Mouse (Mus musculus): ENCODE data around the gene E130308A19Rik. TPM values are rescaled to one million over a fixed set of nuclear protein-coding genes. Genes with fewer than 3 reads are reported as not detected.

E130308A19Rik gene
- polyA plus RNA-seq, 1 experiment from 2014 or later = 14.9 TPM

DNA sequence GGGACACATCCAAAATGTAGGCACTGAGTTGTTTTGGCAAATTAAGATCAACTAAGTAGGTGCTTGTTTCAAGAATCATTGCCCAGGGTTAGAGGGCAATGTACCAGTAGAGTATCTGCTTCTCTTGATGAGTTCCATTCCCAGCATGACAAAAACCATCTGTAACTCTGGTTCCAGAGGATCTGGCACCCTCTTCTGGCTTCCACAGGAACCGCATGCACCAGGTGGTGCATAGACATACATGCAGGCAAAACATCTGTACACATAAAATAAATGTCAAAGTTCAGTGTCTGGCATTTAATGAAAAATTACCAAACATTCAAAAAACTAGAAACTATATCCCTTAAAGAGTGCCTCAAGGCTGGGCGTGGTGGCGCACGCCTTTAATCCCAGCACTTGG, 113.3 kb downstream of the E130308A19Rik start:
- Histone ChIP-seq H3K4me3 (ENCODE audit: low read depth, low read length) (no peak overlapping the region), H3K9me3 (ENCODE audit: control insufficient read depth, low read length) (no peaks in the 10 kb centered on the region), H3K27me3 (replicated peaks; ENCODE audit: control insufficient read depth, insufficient read depth, low read length) (no peaks in the 10 kb centered on the region), H3K36me3 (ENCODE audit: control insufficient read depth, insufficient read depth, low read length) (no peaks in the 10 kb centered on the region), H3K9ac (ENCODE audit: low read depth, low read length) (no peak overlapping the region), H3K27ac (replicated peaks; ENCODE audit: low read depth, low read length) (no peak overlapping the region), H3K4me1 (ENCODE audit: control insufficient read depth, insufficient read depth, low read length) (no peaks in the 10 kb centered on the region), H3K4me2 (ENCODE audit: low read depth, low read length) (no peak overlapping the region)
- no peak for DNase-seq (ENCODE audit: low spot score)
- WGBS = 97% methylated on average over 4 of the region's 4 CpGs
- ATAC-seq (ENCODE audit: low read depth) = no peak

DNA sequence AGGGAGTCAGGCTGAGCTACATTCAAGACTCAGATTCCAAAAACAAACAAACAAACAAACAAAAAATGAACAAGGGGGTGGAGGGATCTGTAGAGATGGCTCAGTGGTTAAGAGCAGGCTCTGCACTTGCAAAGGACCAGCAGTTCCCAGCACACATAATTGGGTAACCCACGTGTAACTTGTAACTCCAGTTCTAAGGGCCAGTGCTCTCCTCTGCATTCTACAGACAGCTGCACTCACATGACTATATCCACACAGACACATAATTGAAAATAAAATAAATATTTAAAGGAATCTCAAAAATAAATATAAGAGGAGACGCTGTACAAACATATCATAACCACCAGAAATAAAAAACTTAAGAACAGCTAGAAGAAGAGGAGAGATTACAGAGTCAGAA, 113.9 kb downstream of the E130308A19Rik start:
- H3K4me2 ChIP-seq (ENCODE audit: low read depth, low read length) = no peak overlapping the region
- no peaks in the 10 kb centered on the region for H3K9me3 ChIP-seq (ENCODE audit: control insufficient read depth, low read length)
- no peak overlapping the region for H3K27ac ChIP-seq (replicated peaks; ENCODE audit: low read depth, low read length)
- ATAC-seq (ENCODE audit: low read depth) = no peak
- H3K9ac ChIP-seq (ENCODE audit: low read depth, low read length) = no peak overlapping the region
- no peaks in the 10 kb centered on the region for H3K4me1 ChIP-seq (ENCODE audit: control insufficient read depth, insufficient read depth, low read length)
- no peaks in the 10 kb centered on the region for H3K36me3 ChIP-seq (ENCODE audit: control insufficient read depth, insufficient read depth, low read length)
- no peaks in the 10 kb centered on the region for H3K27me3 ChIP-seq (replicated peaks; ENCODE audit: control insufficient read depth, insufficient read depth, low read length)
- no peak overlapping the region for H3K4me3 ChIP-seq (ENCODE audit: low read depth, low read length)
- no peak for DNase-seq (ENCODE audit: low spot score)
- WGBS = 77% methylated on average over 2 of the region's 2 CpGs

DNA sequence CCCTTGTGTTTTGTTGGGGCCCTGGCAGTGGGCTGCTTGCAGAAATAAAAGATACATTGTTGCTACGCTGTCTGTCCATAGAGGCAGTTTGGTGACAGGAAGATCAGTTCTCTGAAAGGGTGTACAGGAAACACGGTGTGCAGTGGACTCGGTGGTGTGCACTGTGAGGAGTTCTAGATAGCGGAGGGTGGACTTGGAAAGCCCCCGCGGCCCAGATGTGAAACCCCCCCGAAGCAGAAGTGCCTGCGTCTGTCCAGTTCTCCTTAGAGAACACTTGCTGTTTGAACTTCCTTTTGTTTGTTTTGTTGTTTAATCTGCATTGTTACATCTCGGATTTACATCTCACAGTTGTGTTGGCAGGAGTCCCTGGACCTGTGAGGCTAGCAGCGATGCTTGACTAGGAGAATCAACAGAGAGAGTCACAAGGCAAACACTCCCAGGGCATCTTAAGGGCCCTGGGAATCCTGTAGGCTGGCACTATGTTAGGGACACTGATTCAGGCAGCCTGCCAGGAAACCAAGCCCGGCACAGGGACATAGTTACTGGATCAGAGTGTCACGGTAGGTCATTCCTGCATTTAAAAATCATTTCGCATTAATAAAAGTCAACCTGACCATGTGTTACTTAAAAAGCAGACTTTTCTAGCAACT, 127.6 kb downstream of the E130308A19Rik start:
- Histone ChIP-seq H3K9me3 (ENCODE audit: control insufficient read depth, low read length) (no peaks in the 10 kb centered on the region), H3K4me3 (ENCODE audit: low read depth, low read length) (no peak overlapping the region), H3K4me2 (ENCODE audit: low read depth, low read length) (no peak overlapping the region), H3K4me1 (ENCODE audit: control insufficient read depth, insufficient read depth, low read length) (peaks cover 7% of the 10 kb centered on the region), H3K27me3 (replicated peaks; ENCODE audit: control insufficient read depth, insufficient read depth, low read length) (no peaks in the 10 kb centered on the region), H3K36me3 (ENCODE audit: control insufficient read depth, insufficient read depth, low read length) (0 out of 2 replicates have a peak, but pooled peaks cover 9% of the 10 kb centered on the region), H3K27ac (replicated peaks; ENCODE audit: low read depth, low read length) (no peak overlapping the region), H3K9ac (ENCODE audit: low read depth, low read length) (no peak overlapping the region)
- 66% methylated on average over 13 of the region's 13 CpGs for WGBS
- ATAC-seq (ENCODE audit: low read depth) (no peak), DNase-seq (ENCODE audit: low spot score) (no peak)

DNA sequence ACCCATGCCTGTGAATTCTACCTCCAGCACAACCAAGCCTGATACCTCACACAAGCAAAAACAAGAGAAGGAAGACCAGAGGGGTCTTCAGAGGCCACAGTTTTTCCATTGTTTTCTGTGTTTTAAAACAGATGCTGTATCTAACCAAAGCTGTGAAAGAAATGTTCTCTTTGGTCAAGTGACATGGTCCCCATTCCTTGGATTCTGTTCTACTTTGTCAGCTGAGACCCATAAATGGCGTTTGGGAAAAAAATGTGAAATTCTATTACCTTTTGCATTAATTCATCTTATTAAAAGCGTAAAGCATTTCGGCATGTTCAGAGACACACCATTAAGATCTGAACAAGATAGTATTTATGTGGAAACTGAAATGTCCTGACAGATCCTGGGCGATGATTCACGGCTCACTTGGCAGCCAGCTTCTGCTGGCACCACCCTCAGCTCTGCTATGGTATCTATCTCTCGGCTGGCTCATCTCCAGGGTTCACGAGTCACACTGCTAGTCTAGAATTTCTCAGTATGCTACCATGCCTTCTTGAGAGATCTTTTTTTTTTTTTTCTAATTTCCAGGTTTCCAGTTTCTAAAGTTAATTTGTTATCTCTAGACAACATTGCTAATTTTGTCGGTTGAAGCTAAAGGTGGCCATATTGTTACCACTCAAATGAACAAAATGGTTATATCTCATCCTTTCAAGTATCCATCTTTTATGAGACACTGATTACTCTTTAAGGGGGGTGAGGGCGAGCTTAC, 130.5 kb downstream of the E130308A19Rik start:
- peak; percentile 84 for DNase-seq (ENCODE audit: low spot score)
- no peaks in the 10 kb centered on the region for H3K27me3 ChIP-seq (replicated peaks; ENCODE audit: control insufficient read depth, insufficient read depth, low read length)
- H3K4me1 ChIP-seq (ENCODE audit: control insufficient read depth, insufficient read depth, low read length) = peaks cover 7% of the 10 kb centered on the region
- no peaks in the 10 kb centered on the region for H3K9me3 ChIP-seq (ENCODE audit: control insufficient read depth, low read length)
- no peak overlapping the region for H3K9ac ChIP-seq (ENCODE audit: low read depth, low read length)
- no peak overlapping the region for H3K4me3 ChIP-seq (ENCODE audit: low read depth, low read length)
- no peak for ATAC-seq (ENCODE audit: low read depth)
- H3K4me2 ChIP-seq (ENCODE audit: low read depth, low read length) = no peak overlapping the region
- no peak overlapping the region for H3K27ac ChIP-seq (replicated peaks; ENCODE audit: low read depth, low read length)
- H3K36me3 ChIP-seq (ENCODE audit: control insufficient read depth, insufficient read depth, low read length) = 0 out of 2 replicates have a peak, but pooled peaks cover 9% of the 10 kb centered on the region
- 76% methylated on average over 9 of the region's 9 CpGs for WGBS

DNA sequence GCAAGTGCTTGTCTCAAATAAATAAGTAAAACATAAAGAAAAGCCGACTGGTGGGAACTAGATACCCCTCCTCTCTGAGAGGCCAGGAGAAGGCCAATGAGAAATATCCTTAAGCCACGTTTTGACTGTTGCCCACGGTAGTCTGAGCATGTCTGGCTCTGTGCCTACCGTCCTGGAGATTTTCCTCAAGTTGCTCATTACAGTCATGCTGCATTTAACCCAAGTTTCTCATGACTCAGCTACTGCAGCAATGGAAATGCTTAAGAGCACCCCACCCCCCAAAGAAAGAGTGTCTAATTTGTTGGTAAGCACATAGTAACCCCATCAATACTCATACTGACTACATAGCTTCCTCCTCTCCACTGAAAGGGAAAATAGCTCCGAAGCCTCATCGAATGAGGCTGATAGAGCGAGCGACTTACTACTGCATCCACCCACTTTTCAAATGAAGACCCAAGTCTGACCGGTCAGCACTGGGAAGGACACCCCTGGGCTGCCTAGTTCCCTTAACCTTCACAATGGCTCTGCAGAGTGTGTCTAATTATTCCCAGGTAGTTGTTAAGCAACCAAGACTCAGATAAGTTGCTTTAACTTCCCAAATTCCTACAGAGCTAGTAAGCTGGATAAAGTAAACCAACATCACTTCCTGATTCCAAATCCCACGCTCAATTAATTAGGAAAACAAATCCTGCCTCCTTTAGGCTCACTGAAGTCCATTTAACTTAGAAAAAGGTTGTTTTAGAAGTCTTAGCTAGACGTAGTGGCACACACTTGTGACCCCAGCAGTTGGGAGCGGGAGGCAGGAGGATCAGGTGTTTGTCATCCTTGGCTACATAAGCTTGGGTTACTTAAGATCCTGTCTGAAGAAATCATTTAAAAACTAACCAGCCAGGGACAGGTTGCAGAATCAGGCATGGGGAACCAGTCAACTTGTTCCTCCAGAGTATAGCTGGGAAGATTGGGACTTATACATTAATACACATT, 131.7 kb downstream of the E130308A19Rik start:
- Histone ChIP-seq H3K4me2 (ENCODE audit: low read depth, low read length) (no peak overlapping the region), H3K27ac (replicated peaks; ENCODE audit: low read depth, low read length) (no peak overlapping the region), H3K4me3 (ENCODE audit: low read depth, low read length) (no peak overlapping the region), H3K9me3 (ENCODE audit: control insufficient read depth, low read length) (no peaks in the 10 kb centered on the region), H3K4me1 (ENCODE audit: control insufficient read depth, insufficient read depth, low read length) (peaks cover 7% of the 10 kb centered on the region), H3K36me3 (ENCODE audit: control insufficient read depth, insufficient read depth, low read length) (0 out of 2 replicates have a peak, but pooled peaks cover 2% of the 10 kb centered on the region), H3K9ac (ENCODE audit: low read depth, low read length) (no peak overlapping the region), H3K27me3 (replicated peaks; ENCODE audit: control insufficient read depth, insufficient read depth, low read length) (no peaks in the 10 kb centered on the region)
- DNase-seq (ENCODE audit: low spot score) (peak; percentile 48), ATAC-seq (ENCODE audit: low read depth) (no peak)
- 60% methylated on average over 12 of the region's 12 CpGs for WGBS

DNA sequence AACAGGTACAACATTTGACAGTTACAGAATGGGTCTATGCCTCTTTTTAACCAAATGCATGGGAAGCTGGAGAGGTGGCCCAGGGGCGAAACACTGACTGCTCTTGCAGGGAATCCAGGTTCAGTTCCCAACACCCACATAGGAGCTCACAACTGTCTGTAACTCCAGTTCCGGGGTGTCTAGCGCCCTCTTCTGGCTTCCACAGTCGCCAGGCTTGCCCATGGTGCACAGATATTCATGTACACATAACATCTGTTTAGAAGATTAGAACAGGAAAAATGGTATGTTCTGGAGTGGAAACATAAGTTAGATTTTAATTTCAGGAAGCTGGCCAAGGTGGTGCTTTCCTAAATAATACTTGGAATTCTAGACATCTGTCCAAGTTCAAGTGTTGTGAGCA, 134.0 kb downstream of the E130308A19Rik start:
- ATAC-seq (ENCODE audit: low read depth) (no peak), DNase-seq (ENCODE audit: low spot score) (no peak)
- Histone ChIP-seq H3K4me3 (ENCODE audit: low read depth, low read length) (no peak overlapping the region), H3K9me3 (ENCODE audit: control insufficient read depth, low read length) (no peaks in the 10 kb centered on the region), H3K27me3 (replicated peaks; ENCODE audit: control insufficient read depth, insufficient read depth, low read length) (no peaks in the 10 kb centered on the region), H3K36me3 (ENCODE audit: control insufficient read depth, insufficient read depth, low read length) (no peaks in the 10 kb centered on the region), H3K4me1 (ENCODE audit: control insufficient read depth, insufficient read depth, low read length) (peaks cover 8% of the 10 kb centered on the region), H3K9ac (ENCODE audit: low read depth, low read length) (no peak overlapping the region), H3K4me2 (ENCODE audit: low read depth, low read length) (no peak overlapping the region), H3K27ac (replicated peaks; ENCODE audit: low read depth, low read length) (no peak overlapping the region)
- 77% methylated on average over 4 of the region's 4 CpGs for WGBS

DNA sequence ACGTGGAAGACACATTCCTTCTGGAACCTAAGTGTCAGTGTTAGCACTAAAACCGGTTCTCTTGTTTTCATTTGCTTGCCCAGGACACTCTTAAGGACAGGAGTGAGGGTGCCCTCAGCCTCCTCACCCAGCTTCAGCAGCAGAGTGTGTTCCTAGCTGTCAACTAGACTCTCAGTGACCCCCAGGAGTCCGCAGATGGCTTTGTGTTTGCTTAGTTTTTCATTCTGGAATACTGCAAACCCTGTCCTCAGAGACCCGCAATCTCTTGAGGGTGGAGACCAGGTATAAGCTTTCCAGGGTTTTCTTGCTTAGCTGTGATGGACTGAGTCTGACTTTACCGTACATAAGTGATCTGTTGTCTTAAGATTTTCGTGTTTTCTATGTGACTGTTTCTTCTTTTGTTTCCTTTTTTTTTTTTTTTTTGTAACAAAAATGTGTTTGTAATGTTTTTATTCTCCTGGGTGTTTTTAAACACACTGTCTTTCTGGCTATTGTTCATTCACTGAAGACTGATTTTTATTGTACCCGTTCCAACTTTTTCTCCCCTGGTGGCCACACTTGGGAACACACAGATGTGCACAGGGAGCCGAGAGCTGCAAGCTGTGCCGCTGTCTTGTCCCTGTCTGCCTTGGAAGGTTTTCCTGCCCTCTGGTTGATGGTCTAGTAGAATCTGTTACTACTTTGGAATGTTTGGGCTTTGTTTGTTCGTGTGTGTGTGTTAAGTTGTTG, 134.8 kb downstream of the E130308A19Rik start:
- ATAC-seq (ENCODE audit: low read depth) (0 out of 2 replicates have a peak, but pooled peaks have one; percentile 6), DNase-seq (ENCODE audit: low spot score) (peak; percentile 64)
- Histone ChIP-seq H3K27ac (replicated peaks; ENCODE audit: low read depth, low read length) (peak overlapping the region; percentile 36; the same call in 1 of the 2 replicates), H3K9ac (ENCODE audit: low read depth, low read length) (no peak overlapping the region), H3K27me3 (replicated peaks; ENCODE audit: control insufficient read depth, insufficient read depth, low read length) (no peaks in the 10 kb centered on the region), H3K4me2 (ENCODE audit: low read depth, low read length) (no peak overlapping the region), H3K4me1 (ENCODE audit: control insufficient read depth, insufficient read depth, low read length) (peaks cover 15% of the 10 kb centered on the region), H3K9me3 (ENCODE audit: control insufficient read depth, low read length) (no peaks in the 10 kb centered on the region), H3K4me3 (ENCODE audit: low read depth, low read length) (no peak overlapping the region), H3K36me3 (ENCODE audit: control insufficient read depth, insufficient read depth, low read length) (no peaks in the 10 kb centered on the region)
- 32% methylated on average over 10 of the region's 10 CpGs for WGBS

DNA sequence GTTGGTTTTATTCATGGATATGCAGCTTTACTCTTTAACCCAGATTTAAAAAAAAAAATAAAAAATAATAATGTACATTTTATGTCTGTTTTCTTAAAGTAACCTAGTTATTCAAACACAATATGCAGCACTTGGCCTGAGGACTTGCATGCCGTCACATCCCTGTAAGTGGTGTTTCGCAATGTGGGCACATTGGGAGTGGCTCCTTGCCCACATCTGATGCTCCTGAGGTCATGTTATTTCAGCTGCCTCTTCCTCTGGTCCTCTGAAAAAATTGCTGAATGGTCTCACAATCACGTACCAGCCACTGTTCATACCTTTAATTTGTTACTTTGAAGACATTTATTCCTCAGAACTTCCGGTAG, 135.3 kb downstream of the E130308A19Rik start:
- Histone ChIP-seq H3K4me2 (ENCODE audit: low read depth, low read length) (no peak overlapping the region), H3K9ac (ENCODE audit: low read depth, low read length) (no peak overlapping the region), H3K4me1 (ENCODE audit: control insufficient read depth, insufficient read depth, low read length) (peaks cover 15% of the 10 kb centered on the region), H3K9me3 (ENCODE audit: control insufficient read depth, low read length) (no peaks in the 10 kb centered on the region), H3K36me3 (ENCODE audit: control insufficient read depth, insufficient read depth, low read length) (no peaks in the 10 kb centered on the region), H3K27ac (replicated peaks; ENCODE audit: low read depth, low read length) (no peak overlapping the region), H3K27me3 (replicated peaks; ENCODE audit: control insufficient read depth, insufficient read depth, low read length) (no peaks in the 10 kb centered on the region), H3K4me3 (ENCODE audit: low read depth, low read length) (no peak overlapping the region)
- 67% methylated on average over 4 of the region's 4 CpGs for WGBS
- DNase-seq (ENCODE audit: low spot score) (no peak), ATAC-seq (ENCODE audit: low read depth) (no peak)

Measured in embryonic facial prominence, embryonic 14.5 days (tissue).